Mouse (Mus musculus) megakaryocyte-erythroid progenitor cell, adult 5-6 weeks (primary cell): ENCODE measurements around the gene Olfr315. TPM values are rescaled to one million over a fixed set of nuclear protein-coding genes. Genes with fewer than 3 reads are reported as not detected.
"Not testable (repeated sequence)": the region's sequence is repeated elsewhere in the genome, so short reads cannot be mapped to it uniquely, and the experiment has no call there.

Experiments
- ATAC-seq: replicated peaks from 2 replicates; pipeline ENCODE4 v1.8.0; 2016; ENCODE audit warnings: mild to moderate bottlenecking, inconsistent platforms; ENCODE audit not compliant: severe bottlenecking, poor library complexity, low FRiP score, low TSS enrichment
- total RNA-seq, 2 experiments: library from RNA; stranded (forward) in 1 of 2; stranded (reverse) in 1 of 2; fragments of 200-1000, 215-1000 nt in 1 of 2; fragments of >200 nt in 1 of 2; fragmentation: Nextera tagmentation in 1 of 2; gene quantifications; 2 replicates each; pipeline ENCODE4 v1.2.3; 2014 to 2017

Gene Olfr315
- total RNA-seq, 2 experiments from 2014 or later, result not detected

- ATAC-seq, result no peak
Measured at GRCm38 (mm10) chr11:58812001-58812400, 39.0 kb downstream of the Olfr315 start.

GRCm38 (mm10) chr11:58814700-58815099 lies 41.7 kb downstream of the Olfr315 start, which contains the start of gene Olfr313:
Gene Olfr313, plus strand, starts transcription at chr11:58815000.
- ATAC-seq, result not testable (repeated sequence)

GRCm38 (mm10) chr11:58815676-58816075 lies 42.7 kb downstream of the Olfr315 start:
- ATAC-seq, result no peak

DNA sequence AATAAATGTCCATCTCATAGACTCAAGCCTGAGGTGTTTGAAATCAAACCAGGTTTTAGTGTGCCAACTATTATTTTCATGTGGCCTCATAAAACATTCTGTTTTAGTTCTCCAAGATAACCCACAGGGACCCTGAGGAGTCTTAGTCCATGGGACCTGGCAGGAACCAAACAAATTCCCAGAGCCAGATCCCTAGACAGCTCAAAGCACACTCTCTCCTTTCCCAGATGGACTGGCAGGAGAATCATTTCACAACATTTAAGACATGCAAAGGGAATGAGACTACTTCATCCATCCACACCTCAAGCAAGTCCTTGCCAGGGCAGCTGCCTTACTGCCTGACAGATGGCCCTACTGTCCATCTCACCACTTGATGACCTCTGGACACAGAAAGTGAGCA lies 55.9 kb downstream of the Olfr315 start, which contains the start of gene Olfr312:
TSS of gene Olfr312 (plus strand) at position 301 of the 400 bp plus-strand sequence.
- not testable (repeated sequence) for ATAC-seq

- no peak for ATAC-seq
Measured at GRCm38 (mm10) chr11:58829764-58830163, 56.8 kb downstream of the Olfr315 start.

Other genes with a start within 250 kb of the Olfr315 start
- not detected in 2 replicates for gene Olfr330, start 238.4 kb upstream of the Olfr315 start, total RNA-seq (2014; fragmentation: Nextera tagmentation)
- gene Olfr330, start 238.4 kb upstream of the Olfr315 start, total RNA-seq (2017), result not detected in 2 replicates
- not detected in 2 replicates for gene Olfr329-ps, start 226.8 kb upstream of the Olfr315 start, total RNA-seq (2014; fragmentation: Nextera tagmentation)
- not detected in 2 replicates for gene Olfr329-ps, start 226.8 kb upstream of the Olfr315 start, total RNA-seq (2017)
- gene Olfr328, start 217.6 kb upstream of the Olfr315 start, total RNA-seq (2014; fragmentation: Nextera tagmentation), result not detected in 2 replicates
- gene Olfr328, start 217.6 kb upstream of the Olfr315 start, total RNA-seq (2017), result not detected in 2 replicates
- not detected in 2 replicates for gene Olfr224, start 202.6 kb upstream of the Olfr315 start, total RNA-seq (2014; fragmentation: Nextera tagmentation)
- gene Olfr224, start 202.6 kb upstream of the Olfr315 start, total RNA-seq (2017), result not detected in 2 replicates
- not detected in 2 replicates for gene Olfr325, start 195.5 kb upstream of the Olfr315 start, total RNA-seq (2014; fragmentation: Nextera tagmentation)
- gene Olfr325, start 195.5 kb upstream of the Olfr315 start, total RNA-seq (2017), result not detected in 2 replicates
- not detected in 2 replicates for gene Olfr324, start 178.1 kb upstream of the Olfr315 start, total RNA-seq (2014; fragmentation: Nextera tagmentation)
- gene Olfr324, start 178.1 kb upstream of the Olfr315 start, total RNA-seq (2017), result not detected in 2 replicates
- gene 2210407C18Rik, start 157.1 kb upstream of the Olfr315 start, total RNA-seq (2014; fragmentation: Nextera tagmentation), result not detected in 2 replicates
- gene 2210407C18Rik, start 157.1 kb upstream of the Olfr315 start, total RNA-seq (2017), result not detected in 2 replicates
- gene Olfr323, start 142.7 kb upstream of the Olfr315 start, total RNA-seq (2014; fragmentation: Nextera tagmentation), result not detected in 2 replicates
- gene Olfr323, start 142.7 kb upstream of the Olfr315 start, total RNA-seq (2017), result not detected in 2 replicates
- 10.9 and 13.2 TPM in 2 replicates for gene Trim58, start 132.7 kb upstream of the Olfr315 start, total RNA-seq (2014; fragmentation: Nextera tagmentation)
- 5.3 and 8.0 TPM in 2 replicates for gene Trim58, start 132.7 kb upstream of the Olfr315 start, total RNA-seq (2017)
- not detected in 2 replicates for gene Olfr322, start 114.4 kb upstream of the Olfr315 start, total RNA-seq (2014; fragmentation: Nextera tagmentation)
- 0.15 TPM in 1 of 2 replicates, not detected in the other for gene Olfr322, start 114.4 kb upstream of the Olfr315 start, total RNA-seq (2017)
- not detected in 2 replicates for gene Olfr320, start 92.1 kb upstream of the Olfr315 start, total RNA-seq (2014; fragmentation: Nextera tagmentation)
- gene Olfr320, start 92.1 kb upstream of the Olfr315 start, total RNA-seq (2017), result not detected in 2 replicates
- gene Olfr319, start 74.0 kb upstream of the Olfr315 start, total RNA-seq (2014; fragmentation: Nextera tagmentation), result not detected in 2 replicates
- not detected in 2 replicates for gene Olfr319, start 74.0 kb upstream of the Olfr315 start, total RNA-seq (2017)
- gene Olfr318, start 49.2 kb upstream of the Olfr315 start, total RNA-seq (2014; fragmentation: Nextera tagmentation), result not detected in 2 replicates
- not detected in 2 replicates for gene Olfr318, start 49.2 kb upstream of the Olfr315 start, total RNA-seq (2017)
- not detected in 2 replicates for gene Olfr317, start 34.0 kb upstream of the Olfr315 start, total RNA-seq (2014; fragmentation: Nextera tagmentation)
- gene Olfr317, start 34.0 kb upstream of the Olfr315 start, total RNA-seq (2017), result not detected in 2 replicates
- not detected in 2 replicates for gene Olfr316, start 20.5 kb upstream of the Olfr315 start, total RNA-seq (2014; fragmentation: Nextera tagmentation)
- not detected in 2 replicates for gene Olfr316, start 20.5 kb upstream of the Olfr315 start, total RNA-seq (2017)
- not detected in 2 replicates for gene Olfr314, start 9.8 kb downstream of the Olfr315 start, total RNA-seq (2014; fragmentation: Nextera tagmentation)
- not detected in 2 replicates for gene Olfr314, start 9.8 kb downstream of the Olfr315 start, total RNA-seq (2017)
- gene Fam183b, start 28.8 kb downstream of the Olfr315 start, total RNA-seq (2014; fragmentation: Nextera tagmentation), result not detected in 2 replicates
- gene Fam183b, start 28.8 kb downstream of the Olfr315 start, total RNA-seq (2017), result not detected in 2 replicates
- gene Olfr313, start 41.8 kb downstream of the Olfr315 start, total RNA-seq (2014; fragmentation: Nextera tagmentation), result not detected in 2 replicates
- not detected in 2 replicates for gene Olfr313, start 41.8 kb downstream of the Olfr315 start, total RNA-seq (2017)
- not detected in 2 replicates for gene Olfr312, start 56.0 kb downstream of the Olfr315 start, total RNA-seq (2014; fragmentation: Nextera tagmentation)
- gene Olfr312, start 56.0 kb downstream of the Olfr315 start, total RNA-seq (2017), result not detected in 2 replicates
- not detected in 2 replicates for gene Olfr311, start 66.1 kb downstream of the Olfr315 start, total RNA-seq (2014; fragmentation: Nextera tagmentation)
- not detected in 2 replicates for gene Olfr311, start 66.1 kb downstream of the Olfr315 start, total RNA-seq (2017)
- gene Gm12258, start 74.0 kb downstream of the Olfr315 start, total RNA-seq (2014; fragmentation: Nextera tagmentation), result 3.4 and 6.6 TPM in 2 replicates
- 0.75 and 7.4 TPM in 2 replicates for gene Gm12258, start 74.0 kb downstream of the Olfr315 start, total RNA-seq (2017)
- 4.5 and 7.1 TPM in 2 replicates for gene 2810021J22Rik, start 94.0 kb downstream of the Olfr315 start, total RNA-seq (2014; fragmentation: Nextera tagmentation)
- 3.5 and 4.9 TPM in 2 replicates for gene 2810021J22Rik, start 94.0 kb downstream of the Olfr315 start, total RNA-seq (2017)
- gene Zfp39, start 131.0 kb downstream of the Olfr315 start, total RNA-seq (2014; fragmentation: Nextera tagmentation), result 19.2 and 24.5 TPM in 2 replicates
- 18.3 and 20.5 TPM in 2 replicates for gene Zfp39, start 131.0 kb downstream of the Olfr315 start, total RNA-seq (2017)
- gene Btnl10, start 144.7 kb downstream of the Olfr315 start, total RNA-seq (2014; fragmentation: Nextera tagmentation), result 34.1 and 34.2 TPM in 2 replicates
- 11.5 and 18.8 TPM in 2 replicates for gene Btnl10, start 144.7 kb downstream of the Olfr315 start, total RNA-seq (2017)
- gene Rnf187, start 165.7 kb downstream of the Olfr315 start, total RNA-seq (2014; fragmentation: Nextera tagmentation), result 115 and 146 TPM in 2 replicates
- gene Rnf187, start 165.7 kb downstream of the Olfr315 start, total RNA-seq (2017), result 101 and 108 TPM in 2 replicates
- gene Hist3h2ba, start 175.7 kb downstream of the Olfr315 start, total RNA-seq (2014; fragmentation: Nextera tagmentation), result 21.1 and 27.6 TPM in 2 replicates
- gene Hist3h2ba, start 175.7 kb downstream of the Olfr315 start, total RNA-seq (2017), result 6.3 and 6.5 TPM in 2 replicates
- 29.7 and 39.9 TPM in 2 replicates for gene Hist3h2a, start 181.5 kb downstream of the Olfr315 start, total RNA-seq (2014; fragmentation: Nextera tagmentation)
- 238 and 296 TPM in 2 replicates for gene Hist3h2a, start 181.5 kb downstream of the Olfr315 start, total RNA-seq (2017)
- not detected in 2 replicates for gene Trim17, start 181.5 kb downstream of the Olfr315 start, total RNA-seq (2014; fragmentation: Nextera tagmentation)
- gene Trim17, start 181.5 kb downstream of the Olfr315 start, total RNA-seq (2017), result not detected in 2 replicates
- 22.7 and 28.2 TPM in 2 replicates for gene Trim11, start 204.9 kb downstream of the Olfr315 start, total RNA-seq (2014; fragmentation: Nextera tagmentation)
- gene Trim11, start 204.9 kb downstream of the Olfr315 start, total RNA-seq (2017), result 13.9 and 19.2 TPM in 2 replicates